Mouse (Mus musculus) right cerebral cortex, postnatal 14 days (tissue): ENCODE data around the gene Slc2a4.
A peak's percentile ranks its signal among the peaks of the same experiment; 100 is the strongest.
"Not testable (repeated sequence)": the region's sequence is repeated elsewhere in the genome, so short reads cannot be mapped to it uniquely, and the experiment has no call there.

Experiments
- DNase-seq: peaks from one replicate; pipeline ENCODE4 v3.0.0; 2022

The Slc2a4 gene

DNA sequence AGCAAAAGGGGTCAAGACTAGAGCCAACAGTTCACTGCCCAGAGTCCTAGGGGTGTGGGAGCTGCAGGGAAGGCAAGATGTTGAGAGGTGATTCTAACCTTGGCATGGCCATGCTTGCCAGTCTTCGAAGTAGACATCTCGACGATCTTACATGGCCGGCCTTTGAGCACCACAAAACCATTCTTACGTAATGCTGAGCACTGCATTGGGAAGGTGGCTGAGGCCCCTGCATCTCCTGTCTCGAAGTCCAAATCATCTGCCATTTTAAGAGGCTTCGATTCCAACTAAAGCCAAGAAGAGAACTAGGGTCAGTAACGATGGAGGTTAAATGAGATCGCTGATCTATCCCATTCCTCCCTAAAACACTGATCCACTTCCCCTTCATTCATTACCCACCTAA lies 28.9 kb downstream of the Slc2a4 start:
- DNase-seq: no peak

DNA sequence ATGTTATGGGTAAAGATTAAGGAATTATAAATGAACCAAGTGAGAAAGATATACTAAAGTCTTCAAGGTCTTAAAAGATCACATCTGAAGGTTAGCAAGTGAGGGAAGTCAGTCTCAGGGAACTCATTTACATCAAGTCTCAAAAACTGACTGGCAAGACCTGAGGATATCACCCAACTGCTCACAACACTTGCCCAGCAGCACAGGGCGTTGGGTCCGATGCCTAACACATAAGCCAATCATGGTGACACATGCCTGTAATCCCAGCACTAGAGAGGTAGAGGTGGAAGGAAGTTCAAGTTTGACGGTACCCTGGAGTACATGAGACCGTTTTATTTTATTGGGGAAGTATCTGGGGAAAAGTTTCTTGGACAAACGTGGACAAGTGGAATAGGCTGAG lies 29.9 kb downstream of the Slc2a4 start:
- no peak for DNase-seq

DNA sequence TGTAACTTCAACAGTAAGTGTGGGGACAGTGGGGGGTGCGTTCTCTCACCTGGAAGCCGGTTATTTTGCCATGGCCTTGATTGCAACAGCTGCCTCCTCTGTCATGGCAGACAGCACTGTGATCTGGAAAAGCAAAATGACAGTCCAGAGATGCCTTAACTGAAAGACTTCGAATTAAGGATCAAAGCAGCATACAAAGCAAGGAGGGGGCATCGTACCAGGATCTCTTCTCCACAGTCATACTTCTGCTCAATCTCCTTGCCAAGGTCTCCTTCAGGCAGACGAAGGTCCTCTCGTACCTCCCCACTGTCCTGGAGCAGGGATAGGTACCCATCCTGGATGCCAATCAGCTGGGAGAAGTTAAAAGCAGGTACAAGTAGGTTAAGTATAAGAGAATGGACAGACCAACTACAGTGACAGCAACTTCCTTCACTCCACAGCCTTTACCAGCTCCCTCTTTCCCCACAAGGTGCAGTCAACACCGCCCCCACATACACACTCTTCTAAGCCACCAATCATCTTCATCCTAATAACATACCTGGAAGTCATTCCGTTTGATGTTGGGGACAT lies 30.5 kb downstream of the Slc2a4 start:
- DNase-seq: no peak

DNA sequence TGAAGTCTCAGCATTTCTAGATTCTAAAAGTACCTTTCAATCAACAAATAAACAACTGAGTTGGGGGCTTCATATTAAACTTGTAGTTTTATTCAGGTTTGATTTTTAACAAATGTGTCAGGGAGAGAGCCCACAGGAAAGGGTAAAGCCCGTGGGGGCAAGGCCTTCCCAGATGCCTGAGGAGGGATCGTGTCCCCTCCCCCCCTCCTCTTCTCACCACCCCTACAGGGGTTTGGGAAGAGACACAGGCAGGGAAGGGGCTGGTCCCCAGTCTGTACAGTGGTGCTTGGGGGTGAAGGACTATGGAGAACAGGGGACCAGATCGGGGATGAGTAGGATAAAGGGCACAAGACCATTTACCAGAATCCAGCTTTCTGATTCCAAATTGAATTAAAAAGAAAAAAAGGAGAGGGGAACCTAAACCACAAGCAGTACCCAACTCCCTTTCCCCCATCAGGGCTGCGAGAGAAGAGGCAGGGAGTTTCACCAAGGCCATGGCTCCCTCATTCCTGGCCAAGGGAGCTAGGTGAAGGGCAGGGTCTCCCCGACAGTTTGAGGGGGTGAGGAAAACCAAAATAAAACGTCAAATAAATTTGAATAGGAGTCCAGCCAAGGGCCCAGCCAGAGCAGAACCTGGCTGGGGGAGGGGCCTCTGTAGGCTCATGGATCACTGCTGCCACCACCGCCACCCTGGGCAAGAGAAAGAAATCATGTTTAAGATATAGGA lies 31.2 kb downstream of the Slc2a4 start:
- not testable (repeated sequence) for DNase-seq

DNA sequence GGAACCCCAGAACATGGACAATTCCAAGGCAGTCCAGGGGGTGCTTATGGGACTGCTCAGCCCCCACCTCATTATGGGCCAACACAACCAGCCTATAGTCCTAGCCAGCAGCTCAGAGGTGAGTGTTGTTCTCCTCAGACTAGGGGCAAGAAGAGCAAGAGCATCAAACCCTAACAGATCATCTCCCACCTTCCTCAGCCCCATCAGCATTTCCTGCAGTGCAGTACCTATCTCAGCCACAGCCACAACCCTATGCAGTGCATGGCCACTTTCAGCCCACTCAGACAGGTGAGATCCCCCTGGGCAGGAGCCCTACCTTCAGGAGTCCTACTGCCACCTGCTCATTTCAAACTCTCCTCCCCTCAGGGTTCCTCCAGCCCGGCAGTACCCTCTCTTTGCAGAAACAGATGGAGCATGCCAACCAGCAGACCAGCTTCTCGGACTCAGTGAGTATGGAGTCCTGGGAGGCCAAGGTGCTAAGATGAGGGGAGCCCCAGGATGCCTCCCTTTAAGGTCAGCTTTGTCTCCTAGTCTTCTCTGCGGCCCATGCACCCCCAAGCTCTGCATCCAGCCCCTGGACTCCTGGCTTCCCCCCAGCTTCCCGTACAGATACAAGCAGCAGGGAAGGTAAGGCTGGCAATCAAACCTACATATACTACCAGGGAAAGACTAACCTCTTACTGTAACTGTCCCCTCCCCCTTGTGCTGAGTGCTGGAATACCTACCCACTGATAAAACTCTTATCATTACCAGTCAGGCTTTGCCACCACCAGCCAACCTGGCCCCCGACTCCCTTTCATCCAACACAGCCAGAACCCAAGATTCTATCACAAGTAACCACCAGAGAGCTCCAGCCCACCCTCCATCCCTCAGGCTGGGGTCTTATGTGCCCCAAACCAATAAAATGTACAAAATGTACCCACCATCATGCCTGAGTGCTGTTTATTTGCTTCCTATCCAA lies 32.0 kb downstream of the Slc2a4 start:
- DNase-seq: no peak

DNA sequence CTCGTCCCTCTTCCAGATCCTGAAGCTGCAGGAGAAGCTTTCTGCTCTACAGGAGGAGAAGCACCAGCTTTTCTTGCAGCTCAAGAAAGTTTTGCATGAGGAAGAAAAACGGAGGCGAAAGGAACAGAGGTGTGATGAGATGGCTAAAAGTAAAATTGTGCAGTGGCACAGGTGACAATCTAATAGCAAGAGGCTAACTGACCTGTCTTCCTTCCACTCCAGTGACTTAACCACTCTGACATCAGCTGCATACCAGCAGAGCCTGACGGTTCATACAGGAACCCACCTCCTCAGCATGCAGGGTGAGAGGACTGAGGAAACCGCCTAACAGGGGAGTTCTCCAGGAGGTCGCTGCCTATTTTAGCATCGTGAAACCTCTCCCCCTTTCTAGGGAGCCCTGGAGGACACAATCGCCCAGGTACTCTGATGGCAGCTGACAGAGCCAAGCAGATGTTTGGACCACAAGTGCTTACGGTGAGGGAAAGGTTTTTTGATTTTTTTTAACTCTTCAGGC lies 33.0 kb downstream of the Slc2a4 start:
- DNase-seq: no peak

DNA sequence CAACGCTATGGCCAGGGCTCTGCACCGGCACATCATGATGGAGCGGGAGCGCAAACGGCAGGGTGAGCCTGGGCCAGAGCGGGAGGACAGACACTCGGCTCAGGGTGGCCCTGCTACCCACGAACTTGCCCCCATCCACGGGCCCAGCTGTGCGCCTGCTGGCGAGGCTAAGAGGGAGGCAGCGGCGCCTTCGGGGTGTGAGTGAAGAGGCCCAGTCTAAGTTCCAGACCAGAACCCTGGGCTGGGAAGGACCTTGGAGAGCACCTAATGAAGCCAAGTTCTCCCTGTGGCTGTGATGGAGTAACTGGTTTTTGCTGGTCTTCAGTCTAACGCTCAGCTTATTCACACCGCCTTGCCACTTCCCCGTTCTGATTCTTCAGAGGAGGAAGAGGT lies 33.6 kb downstream of the Slc2a4 start:
- no peak for DNase-seq

DNA sequence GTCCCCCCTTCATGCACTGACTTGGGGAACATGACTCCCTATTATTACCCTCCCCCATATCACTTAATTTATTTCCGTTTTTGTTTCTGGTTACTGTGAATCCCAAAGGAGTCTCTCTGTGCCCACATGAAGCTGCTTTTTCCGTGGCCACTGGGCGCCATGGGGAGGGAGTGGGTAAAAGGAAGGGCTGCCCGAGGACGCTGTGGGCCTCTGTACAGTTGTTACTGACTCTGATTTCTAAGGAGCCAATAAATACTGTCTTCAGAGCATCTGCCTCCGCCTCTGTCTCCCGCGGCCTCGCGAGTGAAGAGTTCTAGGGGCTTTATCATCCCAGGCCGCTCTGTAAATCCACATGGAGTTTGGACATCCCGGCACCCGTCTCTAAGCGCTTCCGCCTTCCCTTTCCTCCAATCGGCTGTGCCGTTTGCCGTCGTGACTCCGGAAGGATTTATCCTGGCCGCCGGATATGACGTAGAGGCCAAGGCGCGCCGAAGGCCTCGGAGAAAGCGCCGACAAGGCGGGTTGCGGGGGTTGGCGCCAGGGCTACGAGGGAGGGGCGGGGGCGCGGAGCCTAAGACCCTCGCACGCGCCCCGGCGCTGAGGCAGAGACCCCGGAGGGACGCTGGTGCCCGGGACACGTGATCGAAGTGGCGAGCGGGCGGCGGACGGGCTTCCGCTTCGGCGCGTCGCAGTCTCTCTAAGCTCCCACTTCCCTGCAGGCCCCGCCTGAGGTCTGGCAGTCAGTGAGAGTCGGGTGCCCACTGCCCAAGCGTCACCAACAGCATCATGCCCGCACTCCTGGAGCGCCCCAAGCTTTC lies 34.2 kb downstream of the Slc2a4 start, which contains the start of gene Gps2:
TSS of gene Gps2 (plus strand) at position 335 of the 818 bp plus-strand sequence.
- peak; percentile 88 for DNase-seq

DNA sequence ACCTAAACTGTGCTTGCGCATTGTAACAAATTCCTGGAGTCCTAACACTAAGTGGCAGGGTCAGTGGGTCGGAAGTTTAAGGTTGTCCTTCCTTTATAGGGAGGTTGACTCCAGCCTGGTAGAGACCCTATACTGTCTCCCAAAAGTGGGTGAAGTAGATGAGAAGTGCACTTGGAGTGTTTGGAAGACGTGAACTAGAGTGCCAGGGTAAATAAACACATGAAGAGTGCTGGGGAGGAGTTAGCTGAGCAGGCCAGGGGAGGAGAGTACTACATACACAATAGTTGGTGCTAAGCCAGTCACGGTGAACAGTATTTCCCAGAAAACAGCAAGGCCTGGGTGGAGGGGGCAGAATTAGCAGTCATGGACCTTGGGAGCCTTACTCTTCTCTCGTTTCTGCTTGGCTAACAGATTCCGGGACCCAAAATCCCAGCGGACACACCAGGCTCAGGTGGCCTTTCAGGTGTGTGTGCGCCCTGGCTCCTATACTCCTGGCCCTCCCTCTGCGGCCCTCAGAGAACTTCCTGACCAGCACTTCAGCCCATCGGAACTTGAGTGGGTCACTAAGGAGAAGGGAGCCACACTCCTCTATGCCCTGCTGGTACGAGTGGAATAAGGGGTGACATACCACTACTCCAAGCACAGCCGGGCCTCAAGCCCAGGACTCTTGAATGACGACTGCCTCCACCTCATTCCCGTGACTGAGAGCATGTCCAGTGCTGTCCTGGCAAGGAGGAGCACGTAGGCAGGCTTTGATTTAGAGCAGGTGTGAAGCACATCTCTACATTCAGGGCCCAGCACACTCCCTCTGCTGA lies 35.1 kb downstream of the Slc2a4 start:
- DNase-seq: no peak

DNA sequence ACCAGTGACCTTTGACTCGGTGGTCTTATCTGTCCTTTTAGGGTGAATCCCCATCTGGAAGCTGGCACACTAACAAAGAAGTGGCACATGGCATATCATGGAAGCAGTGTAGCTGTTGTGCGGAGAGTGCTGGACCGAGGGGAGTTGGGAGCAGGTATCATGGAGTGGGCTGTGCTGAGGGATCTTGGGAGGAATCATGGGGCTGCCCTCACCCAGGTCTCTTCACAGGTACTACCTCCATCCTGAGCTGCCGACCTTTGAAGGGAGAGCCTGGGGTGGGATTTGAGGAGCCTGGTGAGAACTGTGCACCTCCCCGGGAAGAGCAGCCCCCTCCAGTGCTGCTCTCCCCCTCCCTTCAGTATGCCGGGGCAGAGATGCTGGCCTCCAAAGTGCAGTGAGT lies 36.3 kb downstream of the Slc2a4 start:
- no peak for DNase-seq

DNA sequence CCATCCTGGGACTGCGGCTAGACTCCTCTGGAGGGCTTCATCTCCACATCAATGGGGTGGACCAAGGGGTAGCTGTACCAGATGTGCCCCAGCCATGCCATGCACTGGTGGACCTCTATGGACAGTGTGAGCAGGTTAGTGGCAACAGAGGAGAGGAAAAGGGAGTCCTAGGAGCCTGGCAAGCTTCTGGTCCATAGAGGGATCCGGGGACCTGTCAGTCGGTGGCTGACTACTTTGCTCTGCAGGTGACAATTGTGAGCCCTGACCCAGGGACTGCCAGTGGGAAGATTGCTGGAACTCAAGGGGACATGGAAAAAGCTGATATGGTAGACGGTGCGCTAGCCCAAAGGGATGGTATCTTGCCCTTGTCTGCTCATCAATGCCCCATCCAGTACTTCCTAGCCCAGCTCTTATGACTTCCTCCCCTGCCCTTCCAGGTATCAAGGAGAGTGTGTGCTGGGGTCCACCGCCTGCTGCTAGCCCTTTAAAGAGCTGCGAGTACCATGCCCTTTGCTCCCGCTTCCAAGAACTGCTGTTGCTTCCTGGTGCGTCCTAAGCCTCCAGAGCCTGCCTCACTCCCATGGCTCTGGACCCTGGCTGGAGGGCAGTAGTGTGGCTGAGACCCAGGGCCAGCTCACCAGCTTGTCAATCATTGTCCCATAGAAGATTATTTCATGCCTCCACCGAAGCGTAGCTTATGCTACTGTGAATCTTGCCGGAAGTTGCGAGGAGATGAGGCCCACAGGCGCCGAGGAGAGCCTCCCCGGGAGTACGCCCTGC lies 37.0 kb downstream of the Slc2a4 start:
- DNase-seq: no peak

DNA sequence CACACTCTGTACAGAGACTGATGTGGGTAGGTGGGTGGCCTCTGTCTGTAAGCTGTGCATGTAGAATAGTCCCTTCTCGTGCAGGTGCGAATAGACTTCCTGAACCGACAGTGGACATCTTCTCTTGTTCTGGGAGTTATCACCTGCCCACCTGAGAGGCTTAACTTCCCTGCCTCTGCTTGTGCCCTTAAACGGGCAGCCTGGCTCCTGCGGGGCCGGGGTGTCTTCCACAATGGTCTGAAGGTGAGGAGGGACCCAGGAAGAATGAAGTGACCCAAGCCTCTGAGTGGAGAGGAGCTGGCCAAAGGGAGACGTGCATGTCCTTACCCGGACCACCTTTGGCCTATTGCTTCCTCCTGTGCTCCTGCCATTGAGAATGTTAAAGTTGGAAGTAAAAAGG lies 37.8 kb downstream of the Slc2a4 start:
- no peak for DNase-seq

DNA sequence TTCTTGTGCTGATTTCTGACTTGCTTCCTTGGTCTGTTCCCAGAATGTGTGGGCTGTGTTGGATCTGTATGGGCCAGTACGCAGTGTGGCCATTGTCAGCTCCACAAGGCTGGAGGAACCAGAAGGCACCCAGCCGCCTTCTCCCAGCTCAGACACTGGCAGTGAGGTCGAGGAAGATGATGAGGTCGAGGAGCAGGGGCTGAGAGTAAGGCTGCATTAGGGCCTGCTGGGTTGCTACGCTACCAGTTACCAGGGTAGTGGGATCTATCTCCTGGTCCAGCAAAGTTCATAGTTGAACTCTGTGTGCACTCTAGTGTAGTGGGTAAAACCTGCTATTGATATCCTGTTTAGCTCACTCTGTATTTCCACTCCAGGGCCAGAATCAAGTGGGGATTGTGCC lies 38.8 kb downstream of the Slc2a4 start:
- no peak for DNase-seq

DNA sequence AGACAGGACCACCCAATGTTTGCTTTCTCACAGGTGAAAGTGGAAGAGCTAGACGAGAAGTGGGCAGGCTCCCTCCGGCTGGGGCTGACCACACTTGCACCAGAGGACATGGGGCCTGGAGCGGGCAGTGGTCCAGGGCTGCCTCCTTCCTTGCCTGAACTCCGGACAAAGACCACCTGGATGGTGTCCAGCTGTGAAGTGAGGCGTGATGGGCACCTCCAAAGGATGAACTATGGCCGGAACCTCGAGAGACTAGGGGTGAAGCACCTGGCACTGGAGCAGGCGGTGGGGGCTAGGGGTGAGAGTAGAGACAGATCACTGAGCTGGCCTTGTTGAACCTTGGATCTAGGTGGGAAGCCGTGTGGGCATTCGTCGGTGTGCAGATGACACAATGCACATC lies 39.3 kb downstream of the Slc2a4 start:
- no peak for DNase-seq

DNA sequence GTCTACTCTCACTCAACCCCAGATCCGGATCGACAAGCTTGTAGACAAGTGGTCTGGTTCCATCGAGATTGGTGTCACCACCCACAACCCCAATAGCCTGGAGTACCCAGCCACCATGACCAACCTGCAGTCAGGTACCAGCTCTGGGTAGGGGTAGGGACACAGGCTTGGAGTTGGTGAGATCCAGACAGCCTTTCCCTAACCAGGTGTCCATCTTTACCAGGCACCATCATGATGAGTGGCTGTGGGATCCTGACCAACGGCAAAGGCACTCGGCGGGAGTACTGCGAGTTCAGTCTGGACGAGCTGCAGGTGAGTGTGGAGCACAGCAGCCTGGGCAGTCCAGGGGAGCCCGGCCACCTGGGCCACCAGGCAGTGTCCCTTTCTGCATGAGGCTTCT lies 43.7 kb downstream of the Slc2a4 start:
- DNase-seq: no peak

DNA sequence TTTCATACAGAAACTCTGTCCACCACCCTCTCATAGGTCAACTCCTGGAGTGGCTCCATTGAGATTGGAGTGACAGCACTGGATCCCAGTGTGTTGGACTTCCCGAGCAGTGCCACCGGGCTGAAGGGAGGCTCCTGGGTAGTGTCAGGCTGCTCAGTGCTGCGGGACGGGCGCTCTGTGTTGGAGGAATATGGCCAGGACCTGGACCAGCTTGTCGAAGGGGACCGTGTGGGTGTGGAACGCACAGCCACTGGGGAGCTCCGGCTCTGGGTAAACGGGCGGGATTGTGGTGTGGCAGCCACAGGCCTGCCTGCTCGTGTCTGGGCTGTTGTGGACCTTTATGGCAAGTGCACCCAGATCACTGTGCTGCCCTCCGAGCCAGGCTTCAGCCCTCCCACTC lies 45.0 kb downstream of the Slc2a4 start:
- no peak for DNase-seq

DNA sequence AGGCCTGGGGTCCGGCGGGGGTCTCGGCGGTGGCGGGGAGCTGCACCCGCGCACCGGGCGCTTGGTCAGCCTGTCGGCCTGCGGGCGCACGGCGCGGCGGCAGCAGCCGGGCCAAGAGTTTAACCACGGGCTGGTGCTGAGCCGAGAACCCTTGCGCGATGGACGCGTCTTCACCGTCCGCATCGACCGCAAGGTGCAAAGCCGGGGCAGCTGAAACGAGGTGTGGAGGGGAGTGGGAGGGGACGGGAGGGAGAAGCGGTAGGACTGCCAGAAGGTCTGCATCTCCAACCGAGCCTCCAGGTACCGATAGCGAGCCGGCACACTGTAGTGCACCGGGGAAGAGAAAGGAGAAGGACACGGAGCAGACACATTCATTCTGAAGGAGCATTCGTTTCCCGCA lies 46.0 kb downstream of the Slc2a4 start:
- DNase-seq: no peak

DNA sequence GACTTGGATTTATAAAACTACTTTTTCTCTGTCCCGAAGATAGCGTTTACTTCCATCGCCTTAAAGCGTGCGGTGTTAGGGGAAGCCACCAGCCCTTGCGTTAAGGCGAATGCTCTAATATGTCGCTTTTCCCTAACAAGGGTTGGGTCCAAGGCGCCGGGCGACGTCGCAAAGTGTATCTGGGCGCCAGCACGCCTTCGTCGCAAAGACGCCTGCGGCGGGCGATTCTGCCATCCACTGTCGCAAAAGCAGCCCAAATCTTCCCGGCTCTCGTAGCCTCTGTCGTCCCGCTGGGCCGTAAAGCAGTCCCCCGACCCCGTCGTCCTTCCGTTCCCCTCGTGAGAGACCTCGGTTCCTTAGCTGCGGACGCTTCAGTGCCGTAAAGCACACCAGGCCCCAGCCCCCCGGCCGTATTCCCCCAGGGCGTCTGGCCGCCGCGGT lies 46.6 kb downstream of the Slc2a4 start:
- peak; percentile 96 for DNase-seq

DNA sequence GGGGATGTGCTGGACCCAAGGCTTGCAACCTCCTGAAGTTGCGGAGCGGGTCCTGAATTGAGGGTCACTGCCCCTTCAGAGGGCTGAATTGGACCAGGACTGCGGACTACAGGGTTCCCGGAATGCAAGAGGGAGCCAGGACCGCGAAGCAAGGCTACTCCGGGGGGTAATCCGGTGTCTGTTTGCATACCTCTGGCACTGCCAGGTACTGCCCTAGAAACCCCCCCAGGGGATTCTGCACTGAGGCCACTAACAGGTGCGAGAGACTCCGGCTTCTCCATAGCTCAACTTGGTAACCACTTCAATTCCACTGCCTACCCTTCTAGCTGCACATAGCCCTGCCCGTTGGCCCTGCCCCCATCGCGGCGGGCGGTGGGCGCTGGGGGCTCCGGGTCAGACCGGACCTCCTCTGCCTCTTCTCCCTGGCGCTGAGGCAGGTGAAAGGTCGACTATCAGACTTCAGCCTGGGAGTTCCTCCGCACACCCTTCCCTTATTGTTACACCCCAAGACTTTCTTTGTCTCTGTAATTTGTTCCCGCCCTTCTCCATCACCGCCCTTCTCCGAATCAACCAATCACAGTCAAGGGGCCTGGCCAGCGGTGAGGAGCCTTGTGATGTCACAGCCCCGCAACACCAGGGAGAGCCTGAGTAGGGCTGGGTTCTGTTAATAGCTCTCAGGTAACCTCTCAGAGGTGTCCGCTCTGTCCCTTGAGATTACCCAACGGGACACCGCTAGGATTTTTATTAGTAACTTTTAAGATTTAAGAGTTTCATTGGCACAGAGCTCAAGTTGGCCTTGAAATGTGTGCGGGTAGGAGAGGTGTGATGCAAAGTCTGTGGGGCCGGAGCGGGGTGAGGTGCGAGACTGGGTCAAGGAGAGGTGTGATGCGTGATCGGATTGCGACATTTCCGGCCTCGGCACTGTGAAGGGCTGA lies 47.2 kb downstream of the Slc2a4 start, which contains the start of the genes 2810408A11Rik and Neurl4:
TSS of gene 2810408A11Rik (minus strand) at position 517 of the 935 bp plus-strand sequence.
TSS of gene Neurl4 (plus strand) at position 602 of the 935 bp plus-strand sequence.
- peak; percentile 83 for DNase-seq
